Mouse (Mus musculus): ENCODE measurements around the gene Ildr2.

DNA sequence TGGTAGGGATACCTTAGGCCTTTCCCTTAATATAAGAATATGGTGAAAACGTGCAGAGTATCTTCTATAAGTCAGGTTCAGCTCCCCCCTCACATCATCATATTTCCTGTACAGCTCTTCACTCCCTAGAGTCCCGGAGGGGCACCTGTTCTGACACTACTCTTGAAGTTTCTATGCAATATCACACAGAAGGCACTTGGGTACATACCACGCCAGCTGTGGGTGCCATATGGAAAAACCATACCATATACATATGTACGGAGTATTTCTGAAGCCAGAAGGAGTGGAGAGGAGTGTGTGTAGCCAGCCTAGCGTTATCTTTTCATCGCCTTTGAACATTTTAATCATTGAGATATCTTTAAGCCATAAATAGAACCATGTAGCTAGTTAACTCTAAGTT, 36.6 kb downstream of the Ildr2 start:
- TF ChIP-seq CTCF (IDR thresholded peaks at IDR 0.05; ENCODE audit: borderline replicate concordance, control insufficient read depth, extremely low read depth, insufficient read depth, low read length, poor library complexity) (no peak), POLR2A (IDR thresholded peaks at IDR 0.05; ENCODE audit: control insufficient read depth, extremely low read depth, insufficient read depth, low read length, poor library complexity) (no peak)

Measured in thymus, adult 2 months (tissue).